Mouse (Mus musculus) right cerebral cortex, adult 18-20 months (tissue): ENCODE measurements around the gene Omg.

ENCODE experiments used
- DNase-seq: peaks from one replicate; pipeline ENCODE4 v3.0.0; 2022; ENCODE audit warnings: mixed read lengths

Gene Omg

GRCm38 (mm10) chr11:79515331-79515730 is 11.4 kb upstream of the Omg start:
- no peak for DNase-seq

GRCm38 (mm10) chr11:79511970-79512369 is 8.1 kb upstream of the Omg start:
- DNase-seq = no peak

GRCm38 (mm10) chr11:79504506-79504905 is 622 bp upstream of the Omg start:
- no peak for DNase-seq

GRCm38 (mm10) chr11:79502917-79503316 is 967 bp downstream of the Omg start:
- no peak for DNase-seq

- no peak for DNase-seq
These were observed 8.7 kb downstream of the Omg start for GRCm38 (mm10) chr11:79494976-79495800.

GRCm38 (mm10) chr11:79484721-79485120 is 19.2 kb downstream of the Omg start:
- DNase-seq = no peak

GRCm38 (mm10) chr11:79483876-79484528 is 19.9 kb downstream of the Omg start:
- no peak for DNase-seq

GRCm38 (mm10) chr11:79483392-79483791 is 20.5 kb downstream of the Omg start:
- DNase-seq = no peak

- DNase-seq = no peak
These were observed 35.8 kb downstream of the Omg start for GRCm38 (mm10) chr11:79468097-79468496.

GRCm38 (mm10) chr11:79460756-79461450 is 43.0 kb downstream of the Omg start:
- no peak for DNase-seq

GRCm38 (mm10) chr11:79459846-79460245 is 44.0 kb downstream of the Omg start:
- DNase-seq = no peak

GRCm38 (mm10) chr11:79457928-79458327 is 46.0 kb downstream of the Omg start:
- DNase-seq = no peak

- DNase-seq = no peak
These were observed 50.9 kb downstream of the Omg start for GRCm38 (mm10) chr11:79452966-79453365.
